ENCODE assay signal across 28 mouse cellular contexts in genomic region chr2:133521193-133521592, GRCm38 (mm10). TPM values are rescaled to one million over a fixed set of nuclear protein-coding genes. Genes with fewer than 3 reads are reported as not detected.
A peak's percentile ranks its signal among the peaks of the same experiment; 100 is the strongest.
DNase-seq lines count a peak whose midpoint lies in the region; ATAC-seq lines count a peak whose summit lies in the region.
"Had no signal": no experiment of that assay in that cellular context is flagged by ENCODE, and none has a peak within 500 bp of the region (broad histone marks: within the 10 kb centered on the region; RNA-seq: fewer than 3 reads in every experiment).

No protein-coding gene starts in this region.

- H3K4me1 ChIP-seq in heart, embryonic 10.5 days: peaks cover 9% of the 10 kb centered on the region
- H3K4me1 ChIP-seq in forebrain, embryonic 14.5 days (ENCODE audit: control insufficient read depth, insufficient read depth, low read length): no peaks in the 10 kb centered on the region
- H3K4me1 ChIP-seq: forebrain, embryonic 13.5 days; hindbrain, embryonic 10.5 days; hindbrain, embryonic 13.5 days; intestine, embryonic 15.5 days had no signal

- no peak overlapping the region for H3K4me2 ChIP-seq in forebrain, embryonic 14.5 days (ENCODE audit: low read length)
- H3K4me2 ChIP-seq: embryonic facial prominence, embryonic 13.5 days; forebrain, embryonic 13.5 days; heart, embryonic 11.5 days; hindbrain, embryonic 13.5 days; intestine, embryonic 15.5 days had no signal

- H3K36me3 ChIP-seq in heart, embryonic 10.5 days: no peaks in the 10 kb centered on the region
- no peaks in the 10 kb centered on the region for H3K36me3 ChIP-seq in forebrain, embryonic 14.5 days (ENCODE audit: control insufficient read depth, insufficient read depth, low read length)
- H3K36me3 ChIP-seq: embryonic facial prominence, embryonic 13.5 days; forebrain, embryonic 10.5 days; hindbrain, embryonic 10.5 days; hindbrain, embryonic 13.5 days; intestine, embryonic 15.5 days had no signal

- H3K27ac ChIP-seq in heart, embryonic 10.5 days: no peak overlapping the region
- H3K27ac ChIP-seq in forebrain, embryonic 14.5 days (ENCODE audit: low read depth, low read length): no peak overlapping the region
- H3K27ac ChIP-seq: embryonic facial prominence, embryonic 13.5 days; forebrain, embryonic 10.5 days; forebrain, embryonic 13.5 days; hindbrain, embryonic 10.5 days; hindbrain, embryonic 13.5 days; intestine, embryonic 15.5 days had no signal

- no peaks in the 10 kb centered on the region for H3K27me3 ChIP-seq in heart, embryonic 10.5 days (ENCODE audit: insufficient read depth, poor library complexity, severe bottlenecking)
- H3K27me3 ChIP-seq in forebrain, embryonic 14.5 days (replicated peaks; ENCODE audit: control insufficient read depth, insufficient read depth, low read length): no peaks in the 10 kb centered on the region
- H3K27me3 ChIP-seq: embryonic facial prominence, embryonic 13.5 days; forebrain, embryonic 13.5 days; hindbrain, embryonic 13.5 days; intestine, embryonic 15.5 days had no signal

- H3K9me3 ChIP-seq in heart, embryonic 10.5 days: no peaks in the 10 kb centered on the region
- no peaks in the 10 kb centered on the region for H3K9me3 ChIP-seq in forebrain, embryonic 14.5 days (replicated peaks; ENCODE audit: control insufficient read depth, low read length)
- H3K9me3 ChIP-seq: embryonic facial prominence, embryonic 13.5 days; forebrain, embryonic 10.5 days; forebrain, embryonic 13.5 days; hindbrain, embryonic 10.5 days; hindbrain, embryonic 13.5 days; intestine, embryonic 15.5 days had no signal

- ATAC-seq in common myeloid progenitor, adult 5-6 weeks (replicated peaks; ENCODE audit: low read depth, poor library complexity, severe bottlenecking): peak; percentile 66
- peak; percentile 66 for ATAC-seq in granulocyte monocyte progenitor cell, adult 5-6 weeks (replicated peaks; ENCODE audit: poor library complexity, severe bottlenecking)
- no peak for ATAC-seq in forebrain, embryonic 14.5 days
- ATAC-seq: activated CD4-positive, CD25-positive, alpha-beta regulatory T cell, adult 4 months; CD4-positive, CD25-positive, alpha-beta regulatory T cell, adult 4 months; forebrain, embryonic 13.5 days; forebrain, postnatal 0 days; hindbrain, embryonic 16.5 days; intestine, embryonic 15.5 days had no signal

- peak; percentile 9 to 19 for DNase-seq in heart, adult 18-20 months
- no peak for DNase-seq in heart, embryonic 10.5 days (ENCODE audit: low spot score)
- no peak for DNase-seq in forebrain, embryonic 14.5 days (ENCODE audit: low spot score)
- DNase-seq in cerebellum, postnatal 4 days (ENCODE audit: low spot score in 2 of 2): no peak
- DNase-seq: adrenal gland, adult 8-10 months; adrenal gland, postnatal 25 days; cerebellum, adult 11-12 months; cerebellum, adult 8-10 months; cerebellum, postnatal 10 days; cerebellum, postnatal 36 days; forebrain, postnatal 0 days; gastrocnemius, postnatal 36 days; heart, adult 11 months; heart, postnatal 36 days; kidney, adult 11 months had no signal

- H3K9ac ChIP-seq in forebrain, embryonic 14.5 days (ENCODE audit: low read length): no peak overlapping the region
- H3K9ac ChIP-seq: embryonic facial prominence, embryonic 13.5 days; forebrain, embryonic 13.5 days; forebrain, postnatal 0 days; hindbrain, embryonic 13.5 days; intestine, embryonic 15.5 days had no signal

- WGBS in heart, embryonic 10.5 days: 78% methylated on average over 5 of the region's 5 CpGs
- WGBS in forebrain, embryonic 14.5 days: 58% methylated on average over 5 of the region's 5 CpGs

- H3K4me3 ChIP-seq in heart, embryonic 10.5 days: no peak overlapping the region
- no peak overlapping the region for H3K4me3 ChIP-seq in forebrain, embryonic 14.5 days (ENCODE audit: low read depth, low read length)
- H3K4me3 ChIP-seq: embryonic facial prominence, embryonic 13.5 days; forebrain, embryonic 10.5 days; forebrain, embryonic 13.5 days; hindbrain, embryonic 10.5 days; hindbrain, embryonic 13.5 days; intestine, embryonic 15.5 days had no signal

RNA-seq across cellular contexts. Expression of gene Bmp2, which starts 30.8 kb away (rescaled TPM):
- total RNA-seq in heart, adult 18-20 months (2021): 1 to 10 TPM; 1.3 to 1.5 TPM
- 23.5 and 24.5 TPM in 2 replicates for polyA plus RNA-seq in heart, embryonic 10.5 days (2016; fragmentation: Nextera tagmentation; extraction: Ambion mirVana)
- total RNA-seq in common myeloid progenitor, adult 5-6 weeks (2017): 0.18 TPM in 1 of 2 replicates, not detected in the other
- not detected in 2 replicates for total RNA-seq in granulocyte monocyte progenitor cell, adult 5-6 weeks (2014; fragmentation: Nextera tagmentation)
- total RNA-seq in granulocyte monocyte progenitor cell, adult 5-6 weeks (2017): not detected in 2 replicates
- 0.88 and 1.2 TPM in 2 replicates for polyA plus RNA-seq in forebrain, embryonic 14.5 days (2014; fragmentation: Nextera tagmentation; extraction: Ambion mirVana)
- total RNA-seq: MEL had no signal
- polyA plus RNA-seq: activated CD4-positive, CD25-positive, alpha-beta regulatory T cell, adult 4 months; CD4-positive, CD25-positive, alpha-beta regulatory T cell, adult 4 months had no signal

Comparison
In these comparisons a context has a peak if more than half of its experiments do, and no peak if none do; other contexts are left out.
1. DNase-seq: peak in heart, adult 18-20 months (2 of 2); none in heart, embryonic 10.5 days (single experiment), forebrain, embryonic 14.5 days (single experiment) and cerebellum, postnatal 4 days (0 of 2).